Mouse (Mus musculus): ENCODE measurements around the gene Pde8a.

The Pde8a gene

DNA sequence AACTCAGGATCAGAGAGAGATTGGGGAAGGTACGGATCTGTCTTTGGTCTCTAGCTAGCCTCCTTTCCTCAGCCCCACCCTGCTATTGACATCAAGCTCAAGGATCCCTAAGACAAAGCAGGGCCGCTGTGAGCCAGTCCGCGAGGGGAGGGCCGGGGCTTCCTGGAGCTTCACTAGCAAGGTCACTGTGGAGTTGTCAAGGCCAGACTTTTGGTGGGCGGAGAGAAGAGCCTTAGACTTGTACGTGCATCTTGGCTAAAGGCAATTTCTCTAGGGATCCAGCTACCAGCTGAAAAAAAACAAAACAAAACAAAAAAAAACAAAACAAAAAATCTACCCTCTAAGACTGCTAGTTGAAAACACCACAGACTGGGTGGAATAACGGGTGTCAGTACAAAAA, 1.6 kb upstream of the Pde8a start:
- DNase-seq: no peak

DNA sequence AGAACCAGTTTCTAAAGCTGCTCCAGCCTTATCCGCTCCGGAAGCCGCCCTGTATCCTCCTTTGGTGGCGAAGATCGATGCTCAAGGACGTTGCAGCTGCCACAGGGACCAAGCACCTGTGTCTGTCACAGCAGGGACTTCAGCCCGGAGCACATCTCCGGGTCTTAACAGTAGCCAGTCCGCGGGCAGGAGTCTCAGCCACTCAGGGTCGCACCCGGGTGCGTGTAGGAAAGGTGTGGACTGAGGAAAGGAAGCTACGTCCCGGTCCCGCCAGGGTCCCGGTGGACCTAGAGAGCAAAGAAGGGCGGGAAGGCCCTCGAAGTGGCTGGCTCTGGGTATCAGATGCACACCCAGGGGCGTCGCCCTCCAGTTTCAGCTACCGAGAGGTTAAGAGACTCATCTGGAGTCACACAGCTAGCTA, 1.1 kb upstream of the Pde8a start:
- peak in 1 of 2 experiments; percentile 4 for DNase-seq

GRCm38 (mm10) chr7:81212697-81213346, 574 bp upstream of the Pde8a start:
- DNase-seq: peak; percentile 34 to 51

DNA sequence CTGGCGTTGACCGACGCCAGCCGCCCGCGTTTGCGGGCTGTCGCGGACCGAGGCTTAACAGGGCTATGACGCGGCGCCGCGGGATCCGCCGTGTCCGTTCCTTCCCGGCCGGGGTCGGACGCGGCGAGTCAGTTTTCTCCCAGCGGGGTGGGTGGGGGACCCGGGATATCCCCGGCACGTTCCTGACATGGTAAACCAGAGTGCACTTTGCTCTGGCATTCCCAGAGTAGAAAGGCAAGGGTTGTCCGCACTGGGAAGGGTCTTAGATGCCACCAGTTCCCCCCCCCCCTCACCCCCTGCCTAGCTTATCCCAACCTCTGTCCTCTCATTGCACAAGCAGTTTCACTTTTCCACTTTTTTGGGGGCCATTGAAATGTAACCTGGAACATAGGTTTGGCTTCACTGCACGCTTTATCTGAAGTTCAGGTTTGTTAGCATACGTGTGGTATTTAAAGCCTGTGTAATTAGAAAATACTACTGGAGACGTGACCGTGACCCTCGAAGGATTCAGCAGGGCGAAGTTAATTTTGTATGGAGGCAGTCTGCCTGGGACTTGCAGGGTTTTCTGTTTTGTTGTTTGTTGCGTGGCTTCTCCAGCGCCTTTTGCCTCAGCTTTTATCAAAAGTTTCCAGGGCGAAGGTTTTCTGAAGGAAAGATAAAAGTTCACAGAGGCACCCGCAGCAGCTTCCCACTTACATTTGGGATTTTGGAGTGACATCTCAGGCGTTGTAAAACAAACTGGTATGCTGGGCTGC, 934 bp downstream of the Pde8a start:
- no peak for DNase-seq

DNA sequence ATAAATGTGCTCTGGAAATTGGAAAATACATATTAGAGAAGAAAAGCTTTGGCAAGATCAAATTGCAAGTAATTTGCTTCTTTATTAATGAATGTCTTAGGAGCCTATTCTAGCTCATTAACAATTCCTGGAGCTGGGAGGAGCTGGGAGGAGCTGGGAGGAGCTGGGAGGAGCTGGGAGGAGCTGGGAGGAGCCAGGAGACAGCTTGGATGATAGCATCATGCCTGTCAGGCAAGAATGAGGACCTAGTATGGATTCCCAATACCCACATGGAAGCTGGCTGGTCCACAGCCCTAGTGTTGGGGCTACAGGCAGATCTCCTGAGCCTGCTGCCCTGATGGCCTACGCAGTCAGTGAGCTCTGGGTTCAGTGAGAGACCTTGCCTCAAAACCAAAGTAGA, 2.6 kb downstream of the Pde8a start:
- DNase-seq: no peak

GRCm38 (mm10) chr7:81219321-81219720, 5.9 kb downstream of the Pde8a start:
- DNase-seq: no peak

GRCm38 (mm10) chr7:81220381-81220780, 7.0 kb downstream of the Pde8a start:
- DNase-seq: no peak

GRCm38 (mm10) chr7:81224260-81224659, 10.9 kb downstream of the Pde8a start:
- no peak for DNase-seq

DNA sequence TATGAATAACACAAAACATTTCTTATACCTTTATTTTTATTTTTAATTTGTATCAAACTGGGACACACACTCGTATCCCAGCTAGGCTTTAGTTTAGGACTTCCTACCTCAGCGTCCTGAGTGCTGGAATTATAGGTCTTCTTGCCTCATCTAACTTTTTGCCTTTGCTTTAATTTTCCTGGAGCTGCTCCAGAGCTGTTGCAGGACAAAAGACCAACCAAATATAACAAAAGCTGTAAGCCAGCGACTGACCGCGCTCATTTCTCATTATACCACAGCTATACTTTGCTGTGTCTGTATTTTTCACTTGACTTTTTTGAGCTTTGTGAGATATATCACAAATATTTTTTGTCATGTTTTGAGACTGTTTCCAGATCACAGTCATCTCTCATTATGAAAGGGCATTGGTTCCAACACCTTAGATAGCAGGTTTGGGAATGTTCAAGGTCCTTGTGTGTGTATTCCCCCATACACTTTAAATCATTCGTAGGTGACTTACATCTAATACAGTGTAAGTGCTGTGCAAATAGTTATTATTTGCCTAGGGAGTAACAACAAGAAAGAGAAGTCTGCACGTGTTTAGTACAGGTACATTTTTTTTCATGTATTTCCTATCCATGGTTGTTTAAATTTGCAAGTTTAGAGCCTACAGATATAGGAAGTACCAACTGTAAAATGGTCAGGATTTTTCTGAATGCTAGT, 16.8 kb downstream of the Pde8a start:
- DNase-seq: no peak

DNA sequence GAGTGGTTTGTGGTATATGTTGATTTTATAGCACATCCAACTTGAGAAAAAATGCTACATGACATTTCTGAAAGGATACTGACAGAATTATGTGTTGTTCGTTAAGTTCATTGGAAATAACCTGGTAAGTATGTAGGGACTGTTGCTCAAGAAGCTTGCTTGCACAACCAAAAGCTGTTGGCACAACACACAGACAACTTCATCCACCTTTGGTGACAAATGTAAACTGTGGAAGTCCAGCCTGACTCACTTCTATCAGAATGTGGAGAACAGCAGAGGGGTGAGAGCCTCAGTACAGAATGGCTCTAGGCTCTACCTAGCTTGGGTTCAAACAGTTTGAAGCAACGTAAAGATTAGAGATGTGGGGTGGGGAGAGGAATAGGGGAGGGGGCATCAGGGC, 19.3 kb downstream of the Pde8a start:
- no peak for DNase-seq

- DNase-seq: no peak
These were observed 21.7 kb downstream of the Pde8a start for GRCm38 (mm10) chr7:81235117-81235516.

- no peak for DNase-seq
These were observed 22.3 kb downstream of the Pde8a start for GRCm38 (mm10) chr7:81235600-81236223.

DNA sequence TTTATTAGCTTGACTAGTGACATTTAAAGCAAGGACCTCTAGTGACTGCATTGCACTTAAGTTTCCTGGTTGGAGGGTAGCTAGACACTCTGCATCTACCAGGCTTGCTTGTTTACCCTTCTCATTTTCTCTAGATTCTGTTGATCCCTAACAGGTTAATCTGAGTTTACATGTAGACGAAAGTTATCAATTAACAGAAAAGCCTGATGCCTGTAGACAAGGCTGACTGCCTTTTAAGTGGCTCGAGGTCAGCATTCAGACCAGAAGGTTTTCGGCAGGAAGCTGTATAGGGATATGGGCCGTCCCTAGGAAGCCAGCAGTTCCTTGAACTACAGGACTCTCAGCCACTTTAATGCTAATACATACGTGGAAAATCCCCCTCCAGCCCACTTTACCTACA, 30.0 kb downstream of the Pde8a start:
- no peak for DNase-seq

DNA sequence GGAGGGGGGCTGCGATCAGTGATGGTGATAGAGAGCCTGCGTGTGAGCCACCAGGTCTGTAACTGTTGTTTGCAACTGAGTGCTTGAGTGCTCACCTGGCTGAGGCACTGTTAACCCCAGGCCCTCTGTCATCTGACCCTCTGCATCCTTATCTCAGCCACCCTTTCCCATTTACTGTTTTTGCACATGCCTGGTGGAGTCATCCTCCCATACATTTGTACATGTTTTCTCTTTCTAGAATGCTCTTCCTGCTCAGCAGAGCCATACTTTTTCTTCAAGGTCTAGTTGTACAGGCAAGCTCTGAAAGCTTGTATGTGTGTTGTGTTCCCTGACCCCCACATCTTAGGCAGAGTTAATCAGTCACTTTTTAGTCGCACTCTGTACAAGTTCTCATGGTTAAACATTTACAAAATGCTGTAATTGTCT, 36.5 kb downstream of the Pde8a start:
- DNase-seq: no peak

GRCm38 (mm10) chr7:81250601-81251000, 37.2 kb downstream of the Pde8a start:
- DNase-seq: no peak

DNA sequence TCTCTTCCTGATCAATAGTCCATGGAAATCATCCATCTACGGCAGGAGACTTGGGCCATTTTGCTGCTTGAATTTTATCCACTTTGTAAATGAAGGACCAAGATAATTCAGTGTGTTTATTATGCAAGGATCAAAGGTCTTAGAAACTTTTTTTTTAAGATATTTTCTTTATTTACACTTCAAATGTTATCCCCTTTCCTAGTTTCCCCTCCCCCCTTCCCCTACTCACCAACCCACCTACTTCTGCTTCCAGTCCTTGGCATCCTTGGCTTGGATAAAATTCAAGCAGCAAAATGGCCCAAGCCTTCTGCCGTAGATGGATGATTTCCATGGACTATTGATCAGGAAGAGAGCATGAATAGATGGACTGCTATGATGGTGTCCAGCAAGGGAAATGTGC, 38.1 kb downstream of the Pde8a start:
- no peak for DNase-seq

- DNase-seq: no peak
These were observed 39.9 kb downstream of the Pde8a start for GRCm38 (mm10) chr7:81253317-81253716.

DNA sequence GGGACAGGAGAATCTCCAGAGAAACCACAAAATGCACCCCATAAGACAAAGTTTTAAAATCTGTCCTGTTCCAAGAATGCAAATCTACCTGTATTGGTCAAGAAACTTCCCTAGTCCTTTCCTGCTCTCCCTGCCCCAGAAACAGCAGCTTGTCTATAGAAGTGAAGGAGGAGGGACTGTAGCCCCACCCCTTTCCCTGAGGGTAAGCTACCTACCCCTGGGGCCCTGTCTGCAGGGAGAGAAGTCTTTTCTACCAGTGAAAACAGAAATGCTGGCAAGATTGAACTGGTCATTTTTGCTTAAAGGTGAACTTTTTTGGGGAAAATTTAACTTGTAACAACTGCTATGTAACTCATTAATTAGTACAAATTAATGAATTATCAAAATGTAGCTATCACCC, 41.2 kb downstream of the Pde8a start:
- DNase-seq: no peak

GRCm38 (mm10) chr7:81255456-81255855, 42.1 kb downstream of the Pde8a start:
- no peak for DNase-seq

DNA sequence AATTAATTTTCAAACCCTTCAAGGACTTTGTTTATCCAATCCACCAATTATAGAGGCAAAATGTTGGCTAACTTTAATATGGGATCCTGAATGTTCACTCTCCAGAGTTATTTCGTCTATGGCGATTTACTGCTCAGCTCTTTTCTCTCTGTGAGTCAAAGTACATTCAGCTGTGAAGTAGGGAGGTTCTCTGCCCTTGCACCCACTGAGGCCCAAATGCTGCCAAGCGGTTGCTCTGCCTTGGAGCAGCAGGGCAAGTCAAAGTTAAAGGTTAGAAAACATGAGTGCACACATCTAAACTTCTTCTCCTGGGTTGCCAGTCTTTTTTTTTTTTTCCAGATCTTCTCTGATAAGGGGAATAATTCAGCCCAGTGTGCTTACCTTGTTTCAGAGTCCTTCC, 43.4 kb downstream of the Pde8a start:
- DNase-seq: no peak

- DNase-seq: no peak
These were observed 48.2 kb downstream of the Pde8a start for GRCm38 (mm10) chr7:81261548-81261947.

GRCm38 (mm10) chr7:81272908-81273307, 59.5 kb downstream of the Pde8a start:
- DNase-seq: no peak

- DNase-seq: no peak
These were observed 65.6 kb downstream of the Pde8a start for GRCm38 (mm10) chr7:81278966-81279365.

Data from cerebellum, postnatal 36 days (tissue).